Mouse (Mus musculus) cerebellum, adult 2 months (tissue): ENCODE measurements around the gene Stpg3.

ENCODE experiments used
- CTCF ChIP-seq: fragments of 200-500 bp; IDR thresholded peaks from 2 replicates; pipeline ENCODE4 v1.5.1; 2011; ENCODE audit warnings: low read depth, mild to moderate bottlenecking, control low read depth, low read length, moderate library complexity, borderline replicate concordance; ENCODE audit not compliant: insufficient read depth
- POLR2A ChIP-seq: fragments of 200-500 bp; IDR thresholded peaks from 2 replicates; pipeline ENCODE4 v1.6.1; 2011; ENCODE audit warnings: low read length, control low read depth, borderline replicate concordance; ENCODE audit not compliant: insufficient read depth

GRCm38 (mm10) chr2:25186575-25186930, 27.9 kb downstream of the Stpg3 start:
- TF ChIP-seq CTCF (no peak), POLR2A (no peak)
